Mouse (Mus musculus): ENCODE results near the gene Tmem258. TPM values are rescaled to one million over a fixed set of nuclear protein-coding genes. Genes with fewer than 3 reads are reported as not detected.

Tmem258 gene
- polyA plus RNA-seq, 1 experiment = 88.0 TPM

- TF ChIP-seq POLR2A (IDR thresholded peaks at IDR 0.05; ENCODE audit: low read depth, low read length) = no peak
- no peak for TF ChIP-seq CTCF (IDR thresholded peaks at IDR 0.05; ENCODE audit: extremely low read depth, insufficient read depth, insufficient read length, insufficient replicate concordance)
- Histone ChIP-seq H3K27me3 (ENCODE audit: control insufficient read depth, insufficient read depth, low read length) (no peaks in the 10 kb centered on the region), H3K36me3 (ENCODE audit: control insufficient read depth, insufficient read depth, low read length) (no peaks in the 10 kb centered on the region), H3K4me3 (ENCODE audit: extremely low read depth, insufficient read depth, insufficient read length) (no peak overlapping the region), H3K27ac (ENCODE audit: insufficient read depth, low read length) (no peak overlapping the region), H3K4me1 (ENCODE audit: control insufficient read depth, insufficient read depth, insufficient read length) (peaks cover 6% of the 10 kb centered on the region; the same call in 1 of the 2 replicates)
- no peak for DNase-seq (ENCODE audit: low read depth in 1 of 2, low spot score in 2 of 2)
- 89% methylated on average over 4 of the region's 4 CpGs for WGBS
These were observed 28.9 kb upstream of the Tmem258 start for GRCm38 (mm10) chr19:10174956-10175355.

- Histone ChIP-seq H3K36me3 (ENCODE audit: control insufficient read depth, insufficient read depth, low read length) (no peaks in the 10 kb centered on the region), H3K4me1 (ENCODE audit: control insufficient read depth, insufficient read depth, insufficient read length) (peaks cover 6% of the 10 kb centered on the region; the same call in 1 of the 2 replicates), H3K4me3 (ENCODE audit: extremely low read depth, insufficient read depth, insufficient read length) (no peak overlapping the region), H3K27me3 (ENCODE audit: control insufficient read depth, insufficient read depth, low read length) (no peaks in the 10 kb centered on the region), H3K27ac (ENCODE audit: insufficient read depth, low read length) (no peak overlapping the region)
- 94% methylated on average over 1 of the region's 1 CpGs for WGBS
- DNase-seq (ENCODE audit: low read depth in 1 of 2, low spot score in 2 of 2) = no peak
- TF ChIP-seq CTCF (IDR thresholded peaks at IDR 0.05; ENCODE audit: extremely low read depth, insufficient read depth, insufficient read length, insufficient replicate concordance) (no peak), POLR2A (IDR thresholded peaks at IDR 0.05; ENCODE audit: low read depth, low read length) (no peak)
These were observed 27.3 kb upstream of the Tmem258 start for GRCm38 (mm10) chr19:10176477-10176876.

- H3K27me3 ChIP-seq (ENCODE audit: control insufficient read depth, insufficient read depth, low read length) = no peaks in the 10 kb centered on the region
- DNase-seq (ENCODE audit: low read depth in 1 of 2, low spot score in 2 of 2) = no peak
- no peak overlapping the region for H3K4me3 ChIP-seq (ENCODE audit: extremely low read depth, insufficient read depth, insufficient read length)
- no peak overlapping the region for H3K27ac ChIP-seq (ENCODE audit: insufficient read depth, low read length)
- TF ChIP-seq CTCF (IDR thresholded peaks at IDR 0.05; ENCODE audit: extremely low read depth, insufficient read depth, insufficient read length, insufficient replicate concordance) (no peak), POLR2A (IDR thresholded peaks at IDR 0.05; ENCODE audit: low read depth, low read length) (no peak)
- H3K4me1 ChIP-seq (ENCODE audit: control insufficient read depth, insufficient read depth, insufficient read length) = peaks cover 6% of the 10 kb centered on the region; the same call in 1 of the 2 replicates
- WGBS = 39% methylated on average over 7 of the region's 7 CpGs
- H3K36me3 ChIP-seq (ENCODE audit: control insufficient read depth, insufficient read depth, low read length) = no peaks in the 10 kb centered on the region
These were observed 26.9 kb upstream of the Tmem258 start for GRCm38 (mm10) chr19:10176941-10177372.

- DNase-seq (ENCODE audit: low read depth in 1 of 2, low spot score in 2 of 2) = no peak
- no peak overlapping the region for H3K4me3 ChIP-seq (ENCODE audit: extremely low read depth, insufficient read depth, insufficient read length)
- H3K4me1 ChIP-seq (ENCODE audit: control insufficient read depth, insufficient read depth, insufficient read length) = no peaks in the 10 kb centered on the region; the same call in 1 of the 2 replicates
- H3K27ac ChIP-seq (ENCODE audit: insufficient read depth, low read length) = no peak overlapping the region
- TF ChIP-seq POLR2A (IDR thresholded peaks at IDR 0.05; ENCODE audit: low read depth, low read length) (no peak), CTCF (IDR thresholded peaks at IDR 0.05; ENCODE audit: extremely low read depth, insufficient read depth, insufficient read length, insufficient replicate concordance) (no peak)
- H3K27me3 ChIP-seq (ENCODE audit: control insufficient read depth, insufficient read depth, low read length) = no peaks in the 10 kb centered on the region
- WGBS = 92% methylated on average over 7 of the region's 7 CpGs
- H3K36me3 ChIP-seq (ENCODE audit: control insufficient read depth, insufficient read depth, low read length) = no peaks in the 10 kb centered on the region
These were observed 22.6 kb upstream of the Tmem258 start for GRCm38 (mm10) chr19:10181225-10181624.

GRCm38 (mm10) chr19:10182142-10182541 is 21.7 kb upstream of the Tmem258 start:
- Histone ChIP-seq H3K27ac (ENCODE audit: insufficient read depth, low read length) (no peak overlapping the region), H3K4me1 (ENCODE audit: control insufficient read depth, insufficient read depth, insufficient read length) (no peaks in the 10 kb centered on the region; the same call in 1 of the 2 replicates), H3K27me3 (ENCODE audit: control insufficient read depth, insufficient read depth, low read length) (no peaks in the 10 kb centered on the region), H3K4me3 (ENCODE audit: extremely low read depth, insufficient read depth, insufficient read length) (peak overlapping the region; percentile 72), H3K36me3 (ENCODE audit: control insufficient read depth, insufficient read depth, low read length) (no peaks in the 10 kb centered on the region)
- no peak for DNase-seq (ENCODE audit: low read depth in 1 of 2, low spot score in 2 of 2)
- WGBS = 27% methylated on average over 7 of the region's 7 CpGs
- TF ChIP-seq POLR2A (IDR thresholded peaks at IDR 0.05; ENCODE audit: low read depth, low read length) (no peak), CTCF (IDR thresholded peaks at IDR 0.05; ENCODE audit: extremely low read depth, insufficient read depth, insufficient read length, insufficient replicate concordance) (no peak)

- no peaks in the 10 kb centered on the region for H3K36me3 ChIP-seq (ENCODE audit: control insufficient read depth, insufficient read depth, low read length)
- H3K27ac ChIP-seq (ENCODE audit: insufficient read depth, low read length) = peak within 1 kb of the TSS; percentile 53
- H3K4me3 ChIP-seq (ENCODE audit: extremely low read depth, insufficient read depth, insufficient read length) = peak within 1 kb of the TSS; percentile 72
- under 1% methylated on average over 70 of the region's 70 CpGs for WGBS
- peak; percentile 52 to 76 for DNase-seq (ENCODE audit: low read depth in 1 of 2, low spot score in 2 of 2)
- no peaks in the 10 kb centered on the region for H3K27me3 ChIP-seq (ENCODE audit: control insufficient read depth, insufficient read depth, low read length)
- H3K4me1 ChIP-seq (ENCODE audit: control insufficient read depth, insufficient read depth, insufficient read length) = no peaks in the 10 kb centered on the region; the same call in 1 of the 2 replicates
- TF ChIP-seq CTCF (IDR thresholded peaks at IDR 0.05; ENCODE audit: extremely low read depth, insufficient read depth, insufficient read length, insufficient replicate concordance) (peak; percentile 15; the same call in 1 of the 2 replicates), POLR2A (IDR thresholded peaks at IDR 0.05; ENCODE audit: low read depth, low read length) (no peak)
These were observed 21.0 kb upstream of the Tmem258 start, which contains the start of gene Fads1 for GRCm38 (mm10) chr19:10182670-10183298. TSS of gene Fads1 (plus strand) at chr19:10182888.
